Mouse (Mus musculus) heart, postnatal 0 days (tissue): ENCODE measurements at regions not wholly inside any gene's neighbourhood (a gene's known extent, or its start where the extent isn't known, plus 50 kb on each side); places are given as distances from the start of the nearest gene placed in this dataset.

Source experiments
- CTCF ChIP-seq: IDR thresholded peaks from 2 replicates; pipeline ENCODE4 v1.5.1; 2016; ENCODE audit warnings: antibody characterized with exemption, control low read depth, low read depth
- EP300 ChIP-seq: IDR thresholded peaks from 2 replicates; pipeline ENCODE4 v1.6.1; 2016; ENCODE audit warnings: antibody characterized with exemption, low read depth

DNA sequence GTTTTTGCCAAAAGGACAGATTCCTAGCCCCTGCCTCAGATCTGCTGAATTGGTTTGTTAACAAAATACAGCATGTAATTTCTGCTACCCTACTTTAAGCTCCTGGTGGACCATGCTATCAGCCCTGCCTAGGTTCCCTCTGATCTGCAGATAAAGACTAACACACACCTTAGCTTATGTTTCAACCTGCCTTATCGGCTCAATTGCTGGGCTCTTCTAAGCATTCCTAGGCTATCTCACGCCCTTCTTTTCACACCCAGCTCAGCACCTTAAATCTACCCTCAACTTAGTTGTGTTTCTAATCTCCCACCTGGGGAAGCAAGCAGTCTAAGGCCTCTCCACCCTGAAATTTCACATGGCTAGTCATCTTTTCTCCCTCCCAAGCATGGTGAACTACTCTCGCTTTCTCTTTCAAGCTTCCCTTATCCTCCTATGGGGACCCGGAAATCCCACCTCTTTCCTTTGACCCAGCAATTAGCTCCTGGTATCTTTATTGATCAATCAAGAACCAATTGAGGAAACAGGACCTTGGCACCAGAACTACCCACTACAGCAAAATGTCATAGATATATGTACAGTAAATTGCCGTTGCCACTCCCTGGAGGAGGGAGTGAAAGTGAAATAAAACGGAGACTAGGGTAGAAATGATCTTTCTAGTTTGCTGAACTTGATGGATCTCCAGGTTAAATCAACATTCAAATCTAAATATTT is 569.7 kb upstream of the Dmac1 start:
- TF ChIP-seq CTCF (no peak), EP300 (no peak)
